ENCODE assay signal across 8 mouse cellular contexts in genomic region chr11:11820251-11820650, GRCm38 (mm10). TPM values are rescaled to one million over a fixed set of nuclear protein-coding genes. Genes with fewer than 3 reads are reported as not detected.
DNase-seq lines count a peak whose midpoint lies in the region; ATAC-seq and TF ChIP-seq lines count a peak whose summit lies in the region.

No protein-coding gene starts in this region.

- peaks cover 26% of the 10 kb centered on the region for H3K4me1 ChIP-seq in embryonic fibroblast, embryonic 13.5 days (ENCODE audit: control insufficient read depth, insufficient read depth, low read length)
- peaks cover 54% of the 10 kb centered on the region for H3K4me1 ChIP-seq in heart, embryonic 11.5 days (ENCODE audit: control insufficient read depth, insufficient read depth, low read length)
- peaks cover 34% of the 10 kb centered on the region for H3K4me1 ChIP-seq in kidney, embryonic 14.5 days (ENCODE audit: control insufficient read depth, insufficient read depth, low read length)
- H3K4me1 ChIP-seq in limb, embryonic 13.5 days, result peaks cover 46% of the 10 kb centered on the region
- peaks cover 20% of the 10 kb centered on the region for H3K4me1 ChIP-seq in midbrain, embryonic 16.5 days (ENCODE audit: control insufficient read depth, insufficient read depth, low read length)

- TF ChIP-seq CTCF in embryonic fibroblast, embryonic 13.5 days (IDR thresholded peaks at IDR 0.05; ENCODE audit: borderline replicate concordance, insufficient read depth, low read length), result peak; percentile 24; the same call in 1 of the 2 replicates

- H3K27me3 ChIP-seq in heart, embryonic 11.5 days (ENCODE audit: control insufficient read depth, insufficient read depth, low read length), result no peaks in the 10 kb centered on the region
- H3K27me3 ChIP-seq in kidney, embryonic 14.5 days (ENCODE audit: control insufficient read depth, insufficient read depth, low read length), result no peaks in the 10 kb centered on the region
- H3K27me3 ChIP-seq in limb, embryonic 13.5 days, result no peaks in the 10 kb centered on the region
- no peaks in the 10 kb centered on the region for H3K27me3 ChIP-seq in midbrain, embryonic 16.5 days (ENCODE audit: control insufficient read depth, insufficient read depth, low read depth, low read length)
- no peaks in the 10 kb centered on the region for H3K27me3 ChIP-seq in splenic B cell, adult 2 months (ENCODE audit: control insufficient read depth, insufficient read depth, low read length, poor library complexity, severe bottlenecking)

- DNase-seq in CD4-positive helper T cell, adult 2 months (ENCODE audit: low read depth, low spot score), result peak; percentile 76
- peak; percentile 94 for DNase-seq in brain, adult 2 months (ENCODE audit: low read depth, low spot score)
- DNase-seq in splenic B cell, adult 2 months (ENCODE audit: low read depth, low spot score), result peak; percentile 89

- no peak for TF ChIP-seq POLR2A in embryonic fibroblast, embryonic 13.5 days (IDR thresholded peaks at IDR 0.05; ENCODE audit: low read depth, low read length)

- no peaks in the 10 kb centered on the region for H3K9me3 ChIP-seq in heart, embryonic 11.5 days (replicated peaks; ENCODE audit: control insufficient read depth, low read length)
- no peaks in the 10 kb centered on the region for H3K9me3 ChIP-seq in kidney, embryonic 14.5 days (ENCODE audit: control insufficient read depth, low read length)
- H3K9me3 ChIP-seq in limb, embryonic 13.5 days, result no peaks in the 10 kb centered on the region
- H3K9me3 ChIP-seq in midbrain, embryonic 16.5 days (replicated peaks; ENCODE audit: control insufficient read depth, low read length, poor library complexity, severe bottlenecking), result no peaks in the 10 kb centered on the region

- H3K4me2 ChIP-seq in heart, embryonic 11.5 days, result no peak overlapping the region
- H3K4me2 ChIP-seq in kidney, embryonic 14.5 days (replicated peaks; ENCODE audit: low read depth, low read length), result no peak overlapping the region
- H3K4me2 ChIP-seq in limb, embryonic 13.5 days (replicated peaks), result no peak overlapping the region
- H3K4me2 ChIP-seq in midbrain, embryonic 16.5 days (ENCODE audit: low read length), result no peak overlapping the region

- peak; percentile 7 for ATAC-seq in heart, embryonic 11.5 days (replicated peaks; ENCODE audit: insufficient number of reproducible peaks, low FRiP score, low TSS enrichment)
- peak; percentile 26; the same call in 1 of the 2 replicates for ATAC-seq in kidney, embryonic 14.5 days (ENCODE audit: low FRiP score, low TSS enrichment)
- ATAC-seq in limb, embryonic 13.5 days (ENCODE audit: low FRiP score, low read depth), result peak; percentile 33
- ATAC-seq in midbrain, embryonic 16.5 days, result peak; percentile 69

- no peak overlapping the region for H3K4me3 ChIP-seq in embryonic fibroblast, embryonic 13.5 days (ENCODE audit: insufficient read depth, low read length)
- H3K4me3 ChIP-seq in heart, embryonic 11.5 days (ENCODE audit: low read depth, low read length), result no peak overlapping the region
- no peak overlapping the region for H3K4me3 ChIP-seq in kidney, embryonic 14.5 days (ENCODE audit: low read length)
- no peak overlapping the region for H3K4me3 ChIP-seq in limb, embryonic 13.5 days
- no peak overlapping the region for H3K4me3 ChIP-seq in midbrain, embryonic 16.5 days (ENCODE audit: low read depth, low read length)

- H3K27ac ChIP-seq in embryonic fibroblast, embryonic 13.5 days (ENCODE audit: insufficient read depth, low read length), result peak overlapping the region; percentile 88
- H3K27ac ChIP-seq in heart, embryonic 11.5 days (ENCODE audit: low read depth, low read length), result peak overlapping the region; percentile 99
- peak overlapping the region; percentile 98; the same call in 1 of the 2 replicates for H3K27ac ChIP-seq in kidney, embryonic 14.5 days (ENCODE audit: low read depth, low read length)
- peak overlapping the region; percentile 87 for H3K27ac ChIP-seq in limb, embryonic 13.5 days
- no peak overlapping the region for H3K27ac ChIP-seq in midbrain, embryonic 16.5 days (ENCODE audit: low read length)

- H3K36me3 ChIP-seq in heart, embryonic 11.5 days (ENCODE audit: control insufficient read depth, insufficient read depth, low read length), result no peaks in the 10 kb centered on the region
- H3K36me3 ChIP-seq in kidney, embryonic 14.5 days (ENCODE audit: control insufficient read depth, insufficient read depth, low read length), result no peaks in the 10 kb centered on the region
- no peaks in the 10 kb centered on the region for H3K36me3 ChIP-seq in limb, embryonic 13.5 days
- H3K36me3 ChIP-seq in midbrain, embryonic 16.5 days (ENCODE audit: control insufficient read depth, insufficient read depth, low read length), result no peaks in the 10 kb centered on the region
- H3K36me3 ChIP-seq in splenic B cell, adult 2 months (ENCODE audit: control insufficient read depth, insufficient read depth, low read length, poor library complexity, severe bottlenecking), result no peaks in the 10 kb centered on the region

- H3K9ac ChIP-seq in heart, embryonic 11.5 days (ENCODE audit: low read depth, low read length), result no peak overlapping the region
- no peak overlapping the region for H3K9ac ChIP-seq in kidney, embryonic 14.5 days (ENCODE audit: low read depth, low read length)
- no peak overlapping the region for H3K9ac ChIP-seq in limb, embryonic 13.5 days
- no peak overlapping the region for H3K9ac ChIP-seq in midbrain, embryonic 16.5 days (ENCODE audit: low read depth, low read length)

- WGBS in heart, embryonic 11.5 days (ENCODE audit: insufficient replicate concordance), result 0% methylated on average over 2 of the region's 2 CpGs
- 3% methylated on average over 2 of the region's 2 CpGs for WGBS in kidney, embryonic 14.5 days
- WGBS in limb, embryonic 13.5 days, result 1% methylated on average over 2 of the region's 2 CpGs
- 5% methylated on average over 2 of the region's 2 CpGs for WGBS in midbrain, embryonic 16.5 days

RNA-seq across cellular contexts. Expression of gene Fignl1, which starts 11.5 kb away (rescaled TPM):
- 17.5 and 24.4 TPM in 2 replicates for polyA plus RNA-seq in embryonic fibroblast, embryonic 13.5 days (2011; ENCODE audit: insufficient read length, low read depth, missing spikeins)
- 73.1 and 86.9 TPM in 2 replicates for polyA plus RNA-seq in heart, embryonic 11.5 days (2014; fragmentation: Nextera tagmentation; extraction: Ambion mirVana)
- polyA plus RNA-seq in kidney, embryonic 14.5 days (2014; fragmentation: Nextera tagmentation; extraction: Ambion mirVana), result 59.2 and 85.4 TPM in 2 replicates
- polyA plus RNA-seq in limb, embryonic 13.5 days (2015; fragmentation: Nextera tagmentation; extraction: Ambion mirVana), result 53.9 and 57.4 TPM in 2 replicates
- 7.1 and 8.7 TPM in 2 replicates for polyA plus RNA-seq in midbrain, embryonic 16.5 days (2015; fragmentation: Nextera tagmentation; extraction: Ambion mirVana)

Comparison
In these comparisons a context has a peak if more than half of its experiments do, and no peak if none do; other contexts are left out.
1. ATAC-seq: peak in every context shown above with its lines; median percentile 69 in midbrain, embryonic 16.5 days; 33 in limb, embryonic 13.5 days; 26 in kidney, embryonic 14.5 days; 7 in heart, embryonic 11.5 days.